Mouse (Mus musculus): ENCODE results near the gene Tgfb2. TPM values are rescaled to one million over a fixed set of nuclear protein-coding genes. Genes with fewer than 3 reads are reported as not detected.

Gene Tgfb2
- polyA plus RNA-seq, 1 experiment = 6.0 TPM

DNA sequence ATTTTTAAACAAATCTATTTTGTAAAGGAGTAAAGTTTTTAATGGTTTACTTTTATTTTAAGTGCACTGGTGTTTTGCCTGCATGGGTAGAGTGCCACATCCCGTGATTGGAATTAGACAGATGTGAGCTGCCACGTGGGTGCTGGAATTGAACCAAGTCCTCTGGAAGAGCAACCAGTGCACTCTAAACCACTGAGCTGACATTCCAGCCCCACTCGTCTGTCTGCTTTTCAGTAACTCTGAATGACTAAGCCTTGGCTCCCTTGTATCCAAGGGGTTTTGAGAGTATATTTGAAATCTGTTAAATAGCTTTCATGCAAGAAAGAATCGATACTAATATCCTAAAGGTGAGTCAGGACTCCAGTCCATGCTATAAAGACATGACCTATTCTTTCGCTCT, 13.1 kb upstream of the Tgfb2 start:
- no peak for DNase-seq (ENCODE audit: low read depth)
- TF ChIP-seq POLR2A (IDR thresholded peaks at IDR 0.05; ENCODE audit: borderline replicate concordance, extremely low read depth, insufficient read depth, insufficient read length, poor library complexity, severe bottlenecking) (no peak), CTCF (IDR thresholded peaks at IDR 0.05; ENCODE audit: borderline replicate concordance, extremely low read depth, insufficient read depth, insufficient read length) (no peak)

DNA sequence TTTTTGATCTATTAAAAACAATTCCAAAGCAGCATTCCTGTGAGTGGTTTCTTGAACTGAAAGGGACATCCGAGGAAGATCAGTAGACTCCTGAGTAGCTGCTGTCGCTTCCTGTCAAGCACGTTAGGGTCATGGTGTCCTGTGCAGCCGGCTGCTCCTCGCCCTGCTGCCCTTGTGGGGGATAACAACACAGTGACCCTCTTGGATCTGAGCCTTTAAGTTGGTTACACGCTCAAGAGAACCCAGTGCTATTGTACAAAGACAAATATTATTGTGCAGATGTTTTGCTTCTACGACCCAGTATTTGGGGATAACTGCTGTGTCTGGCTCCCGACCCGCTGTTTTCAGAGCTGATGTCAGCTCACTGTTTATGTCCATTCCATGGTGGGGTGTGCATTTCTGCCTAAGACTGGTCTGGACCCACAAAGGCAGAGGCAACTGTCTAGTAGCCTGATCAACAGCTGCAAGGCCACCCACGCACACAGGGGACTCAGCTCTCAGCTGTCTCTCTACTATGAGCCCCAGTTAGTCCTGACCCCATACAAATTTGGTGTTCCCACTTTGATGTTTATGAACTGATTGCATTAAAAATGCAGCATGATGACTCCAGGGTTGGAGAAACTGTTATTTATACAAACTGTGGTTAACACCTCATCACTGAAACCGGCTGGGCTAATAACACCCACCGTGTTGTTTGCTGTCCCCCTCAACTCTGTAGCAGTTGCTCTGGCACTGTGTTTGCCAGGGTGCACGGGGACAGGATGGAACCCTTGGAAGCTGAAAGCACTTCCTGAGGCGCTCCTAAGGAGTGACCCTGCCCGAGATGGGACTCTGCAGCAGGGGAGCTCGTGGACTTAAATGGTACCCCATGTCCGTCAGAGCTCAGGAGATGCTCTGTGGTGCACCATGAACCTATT, 9.4 kb upstream of the Tgfb2 start:
- no peak for DNase-seq (ENCODE audit: low read depth)
- TF ChIP-seq CTCF (IDR thresholded peaks at IDR 0.05; ENCODE audit: borderline replicate concordance, extremely low read depth, insufficient read depth, insufficient read length) (no peak), POLR2A (IDR thresholded peaks at IDR 0.05; ENCODE audit: borderline replicate concordance, extremely low read depth, insufficient read depth, insufficient read length, poor library complexity, severe bottlenecking) (no peak)

DNA sequence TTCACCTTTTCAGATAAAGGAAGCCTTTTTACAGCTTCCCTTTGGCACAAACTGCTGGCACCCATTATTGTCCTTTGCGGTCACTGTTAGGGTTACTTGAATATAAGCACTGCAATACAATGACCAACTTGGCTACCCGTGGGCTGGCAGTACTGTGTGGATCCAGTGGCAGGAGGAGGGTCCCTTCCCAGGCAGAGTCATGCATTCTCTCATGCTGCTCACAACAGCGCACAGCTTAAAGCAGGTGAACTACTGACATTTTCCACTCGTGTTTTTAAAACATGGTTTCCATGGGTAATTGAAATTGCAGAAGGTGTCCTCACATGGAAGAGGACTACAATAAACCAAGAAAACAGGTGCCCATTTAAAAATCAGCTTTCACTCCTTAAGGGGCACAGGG, 8.4 kb upstream of the Tgfb2 start:
- TF ChIP-seq POLR2A (IDR thresholded peaks at IDR 0.05; ENCODE audit: borderline replicate concordance, extremely low read depth, insufficient read depth, insufficient read length, poor library complexity, severe bottlenecking) (no peak), CTCF (IDR thresholded peaks at IDR 0.05; ENCODE audit: borderline replicate concordance, extremely low read depth, insufficient read depth, insufficient read length) (no peak)

DNA sequence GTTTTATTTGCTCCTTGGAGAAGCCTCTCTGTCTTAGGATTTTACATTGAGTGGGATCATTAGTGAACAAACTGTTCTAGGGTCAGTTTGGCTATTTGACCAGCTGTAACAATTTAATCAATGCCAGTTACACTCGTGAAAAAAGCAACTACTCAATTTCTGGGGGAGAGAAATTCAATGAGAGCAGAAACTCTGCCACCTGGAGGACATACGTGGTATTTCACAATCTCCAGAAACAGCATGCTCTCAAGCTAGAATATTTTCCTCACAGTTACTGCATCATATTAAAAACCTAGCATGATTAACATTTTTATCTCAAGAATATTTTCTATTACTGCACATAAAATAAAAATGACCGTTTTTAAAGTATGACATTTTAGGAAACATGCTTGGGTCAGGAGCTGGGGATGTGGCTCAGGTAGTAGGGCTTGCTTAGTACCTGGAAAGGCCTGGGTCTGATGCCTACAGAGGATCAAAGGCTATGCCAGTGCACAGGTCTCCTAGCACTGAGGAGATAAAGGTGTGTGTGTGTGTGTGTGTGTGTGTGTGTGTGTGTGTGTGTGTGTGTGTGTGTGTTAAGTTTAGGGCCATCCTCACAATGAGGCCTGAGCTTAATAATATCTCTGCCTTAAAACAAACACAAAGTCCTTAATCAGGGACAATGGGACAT, 7.1 kb upstream of the Tgfb2 start:
- peak; percentile 61; the same call in 1 of the 2 replicates for TF ChIP-seq CTCF (IDR thresholded peaks at IDR 0.05; ENCODE audit: borderline replicate concordance, extremely low read depth, insufficient read depth, insufficient read length)
- TF ChIP-seq POLR2A (IDR thresholded peaks at IDR 0.05; ENCODE audit: borderline replicate concordance, extremely low read depth, insufficient read depth, insufficient read length, poor library complexity, severe bottlenecking) = no peak
- DNase-seq (ENCODE audit: low read depth) = peak; percentile 77

More for the DNA sequence above, 8.4 kb upstream of the Tgfb2 start:
- DNase-seq (ENCODE audit: low read depth) = no peak

DNA sequence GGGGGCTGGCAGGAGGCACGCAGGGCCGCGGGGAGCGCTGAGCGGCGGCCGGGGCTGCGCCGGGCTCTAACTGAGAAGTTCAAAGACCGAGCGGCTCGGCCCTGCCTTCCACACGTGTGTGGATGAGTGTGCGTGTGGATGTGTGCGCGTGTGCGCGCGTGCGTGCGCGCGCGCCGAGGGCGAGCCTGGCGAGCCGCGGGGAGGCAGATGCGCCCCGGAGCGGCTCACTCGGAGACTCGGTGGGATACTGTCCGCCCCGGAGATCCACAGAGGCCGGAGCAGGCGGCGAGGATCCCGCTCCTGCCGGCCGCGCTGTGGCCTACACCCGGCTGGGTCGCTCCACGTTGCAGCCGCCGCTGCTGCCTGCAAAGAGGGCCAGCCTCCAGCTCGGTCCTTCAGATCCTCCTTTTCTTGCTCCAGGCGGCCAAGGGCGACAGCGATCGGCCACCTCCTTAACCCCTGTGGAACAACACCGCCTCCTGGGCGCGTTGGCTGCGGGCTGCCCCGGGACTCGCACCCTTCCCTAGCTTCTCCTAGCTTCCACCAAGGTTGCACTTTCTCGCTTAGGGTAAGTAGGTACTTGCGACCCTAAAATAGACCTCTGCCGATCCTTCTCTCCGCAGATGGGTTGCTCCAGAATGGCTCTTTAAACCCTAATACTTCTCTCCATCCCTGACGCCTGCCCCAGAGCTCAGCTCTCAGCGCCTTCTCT, 430 bp downstream of the Tgfb2 start:
- peak; percentile 80 for DNase-seq (ENCODE audit: low read depth)
- 0 out of 2 replicates have a peak, but pooled peaks have one; percentile 18 for TF ChIP-seq POLR2A (IDR thresholded peaks at IDR 0.05; ENCODE audit: borderline replicate concordance, extremely low read depth, insufficient read depth, insufficient read length, poor library complexity, severe bottlenecking)
- TF ChIP-seq CTCF (IDR thresholded peaks at IDR 0.05; ENCODE audit: borderline replicate concordance, extremely low read depth, insufficient read depth, insufficient read length) = no peak

DNA sequence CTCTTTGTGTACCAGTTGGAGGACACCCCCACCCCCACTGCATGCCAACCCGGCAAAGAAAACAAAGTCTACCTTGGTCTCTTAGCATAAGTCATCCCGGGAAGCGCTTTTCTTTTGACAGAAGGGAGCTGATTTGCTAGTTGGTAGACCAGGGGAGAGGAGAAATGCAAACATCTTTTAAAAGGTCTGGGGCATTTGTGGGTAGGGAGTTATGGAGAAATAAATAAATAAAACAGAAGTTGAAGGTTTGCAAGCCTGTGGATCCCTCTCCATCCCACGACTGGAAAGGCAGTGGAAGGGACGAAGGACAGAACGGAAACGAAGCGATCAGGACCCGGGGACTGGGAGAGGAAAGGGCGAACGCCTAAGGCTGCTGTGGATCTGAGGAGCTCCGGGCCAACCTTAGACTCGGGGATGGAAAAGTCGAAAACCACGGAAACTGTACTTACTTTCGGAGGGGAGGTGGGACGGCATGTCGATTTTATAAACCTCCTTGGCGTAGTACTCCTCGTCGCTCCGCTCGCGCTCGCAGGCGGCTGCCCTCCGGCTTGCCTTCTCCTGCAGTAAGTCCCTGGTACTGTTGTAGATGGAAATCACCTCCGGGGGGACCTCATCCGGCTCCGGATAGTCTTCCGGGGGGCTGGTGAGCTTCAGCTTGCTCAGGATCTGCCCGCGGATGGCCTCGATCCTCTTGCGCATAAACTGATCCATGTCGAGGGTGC, 1.6 kb downstream of the Tgfb2 start:
- TF ChIP-seq POLR2A (IDR thresholded peaks at IDR 0.05; ENCODE audit: borderline replicate concordance, extremely low read depth, insufficient read depth, insufficient read length, poor library complexity, severe bottlenecking) (no peak), CTCF (IDR thresholded peaks at IDR 0.05; ENCODE audit: borderline replicate concordance, extremely low read depth, insufficient read depth, insufficient read length) (no peak)
- peak; percentile 64 for DNase-seq (ENCODE audit: low read depth)

DNA sequence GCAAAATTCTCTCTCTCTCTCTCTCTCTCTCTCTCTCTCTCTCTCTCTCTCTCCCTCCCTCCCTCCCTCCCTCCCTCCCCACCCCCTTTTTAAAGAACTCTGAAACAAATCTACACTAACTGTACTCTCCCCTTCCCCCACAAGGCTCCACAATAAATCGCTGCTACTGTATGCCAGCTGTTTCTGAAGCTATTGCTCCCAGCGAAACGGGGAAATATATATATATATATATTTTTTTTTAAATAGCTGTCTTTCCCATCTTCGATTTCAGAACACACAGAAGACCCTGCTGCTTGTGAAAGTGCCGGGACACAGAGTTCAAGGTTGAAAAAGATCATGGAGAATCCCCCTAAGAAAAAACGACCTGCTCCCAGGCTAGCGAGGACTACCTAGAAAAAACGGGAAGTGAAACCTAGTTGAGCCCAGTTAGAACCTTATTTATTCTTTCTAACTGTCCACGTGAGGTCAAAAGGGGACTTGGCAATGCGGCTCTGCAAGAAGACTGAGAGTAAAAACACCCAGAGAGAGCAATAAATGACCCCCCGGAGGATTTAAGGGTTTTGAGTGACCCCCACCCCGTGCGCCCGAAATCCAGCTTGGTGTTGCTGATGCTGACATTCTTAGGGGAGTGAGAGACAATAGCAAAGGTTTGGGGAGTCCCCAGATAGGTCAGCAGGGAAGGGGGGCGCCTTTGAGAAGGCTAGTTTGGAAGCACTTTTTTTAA, 2.4 kb downstream of the Tgfb2 start:
- peak; percentile 32 for DNase-seq (ENCODE audit: low read depth)

DNA sequence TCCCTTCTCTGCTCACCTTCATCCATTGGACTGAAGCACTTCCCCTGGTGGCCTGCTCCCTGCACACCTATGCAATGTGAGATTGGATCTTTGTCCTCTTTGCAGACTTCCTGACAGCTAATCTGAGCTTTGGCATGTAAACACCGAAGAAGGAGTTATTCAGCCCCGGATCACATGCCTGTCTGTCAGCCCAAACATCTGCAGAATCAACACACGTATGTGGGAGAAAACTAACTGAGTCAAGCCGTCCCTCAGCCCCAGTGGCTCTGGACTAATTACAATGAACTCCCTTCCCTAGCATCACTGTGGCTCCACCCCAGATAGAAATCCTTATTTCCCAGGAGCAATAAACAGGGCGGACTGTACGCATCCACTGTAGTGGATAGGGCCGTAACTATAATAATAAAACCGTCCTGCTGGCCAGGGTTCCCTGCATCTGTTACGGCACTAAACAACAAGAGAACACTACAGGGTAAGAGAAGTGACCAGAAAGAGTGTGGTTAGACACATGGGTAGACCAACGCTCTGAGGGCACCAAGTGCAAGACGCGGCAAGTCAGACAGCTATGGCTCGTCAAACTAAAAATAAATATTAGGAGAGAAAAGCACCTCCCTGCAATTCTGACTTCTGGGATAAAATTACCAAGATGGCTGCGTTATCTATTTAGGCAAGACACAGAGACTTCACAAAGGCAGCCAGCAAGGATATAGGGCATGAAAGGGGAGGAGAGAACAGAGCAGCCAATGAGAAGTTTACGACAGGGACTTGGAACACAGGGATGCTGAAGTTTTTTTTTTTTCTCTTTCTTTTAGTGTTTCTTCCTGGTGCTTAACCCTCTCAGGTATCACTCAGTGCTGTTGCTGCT, 3.2 kb downstream of the Tgfb2 start:
- TF ChIP-seq CTCF (IDR thresholded peaks at IDR 0.05; ENCODE audit: borderline replicate concordance, extremely low read depth, insufficient read depth, insufficient read length) = no peak
- no peak for TF ChIP-seq POLR2A (IDR thresholded peaks at IDR 0.05; ENCODE audit: borderline replicate concordance, extremely low read depth, insufficient read depth, insufficient read length, poor library complexity, severe bottlenecking)
- DNase-seq (ENCODE audit: low read depth) = peak; percentile 69

More for the DNA sequence above, 2.4 kb downstream of the Tgfb2 start:
- TF ChIP-seq POLR2A (IDR thresholded peaks at IDR 0.05; ENCODE audit: borderline replicate concordance, extremely low read depth, insufficient read depth, insufficient read length, poor library complexity, severe bottlenecking) (no peak), CTCF (IDR thresholded peaks at IDR 0.05; ENCODE audit: borderline replicate concordance, extremely low read depth, insufficient read depth, insufficient read length) (no peak)

DNA sequence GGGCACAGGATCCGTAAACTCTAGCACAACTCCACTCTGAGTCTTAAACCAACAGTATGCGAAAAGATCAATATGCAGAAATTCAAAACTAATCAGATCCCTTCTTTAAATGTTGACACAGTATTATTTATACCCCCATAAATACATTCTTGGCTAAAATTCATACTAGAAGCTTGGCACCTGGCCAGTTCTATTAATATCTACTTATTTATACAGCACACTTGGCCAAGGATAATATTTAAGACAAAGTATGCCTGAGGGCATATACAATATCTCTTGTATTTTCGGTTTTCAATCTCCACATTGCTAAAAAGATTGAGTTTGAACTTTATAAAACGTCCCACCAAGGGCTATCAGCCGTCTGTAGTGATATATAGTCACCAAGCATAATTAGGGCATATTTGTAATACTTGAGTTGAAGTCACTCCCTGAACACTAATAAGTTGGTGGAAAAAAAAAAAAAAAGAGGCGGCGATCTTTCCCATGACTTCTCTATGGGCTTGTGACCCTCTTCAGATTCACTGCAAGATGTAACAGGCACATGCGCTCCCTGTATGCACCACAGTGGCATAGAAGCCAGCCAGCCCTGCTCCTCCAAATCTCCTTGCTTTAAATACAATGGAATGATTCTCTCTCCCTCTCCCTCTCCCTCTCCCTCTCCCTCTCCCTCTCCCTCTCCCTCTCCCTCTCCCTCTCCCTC, 4.4 kb downstream of the Tgfb2 start:
- TF ChIP-seq POLR2A (IDR thresholded peaks at IDR 0.05; ENCODE audit: borderline replicate concordance, extremely low read depth, insufficient read depth, insufficient read length, poor library complexity, severe bottlenecking) (no peak), CTCF (IDR thresholded peaks at IDR 0.05; ENCODE audit: borderline replicate concordance, extremely low read depth, insufficient read depth, insufficient read length) (no peak)
- peak; percentile 36 for DNase-seq (ENCODE audit: low read depth)
